Mouse (Mus musculus): Measurements from ENCODE around the gene Camkv.

Gene Camkv

GRCm38 (mm10) chr9:107919441-107919840, 16.0 kb upstream of the Camkv start:
- in situ Hi-C loops (cut with MboI, MseI), result no loop called here

GRCm38 (mm10) chr9:107923021-107923420, 12.5 kb upstream of the Camkv start:
- in situ Hi-C loops (cut with MboI, MseI), result no loop called here

- in situ Hi-C loops (cut with MboI, MseI), result no loop called here
These were observed 11.5 kb upstream of the Camkv start for GRCm38 (mm10) chr9:107923956-107924355.

- in situ Hi-C loops (cut with MboI, MseI), result no loop called here
These were observed 10.2 kb upstream of the Camkv start for GRCm38 (mm10) chr9:107925251-107925650.

GRCm38 (mm10) chr9:107926920-107927420, 8.5 kb upstream of the Camkv start:
- in situ Hi-C loops (cut with MboI, MseI), result no loop called here

GRCm38 (mm10) chr9:107927749-107928148, 7.7 kb upstream of the Camkv start:
- in situ Hi-C loops (cut with MboI, MseI), result no loop called here

- in situ Hi-C loops (cut with MboI, MseI), result no loop called here
These were observed 7.3 kb upstream of the Camkv start, which contains the start of gene Actl11 for GRCm38 (mm10) chr9:107928169-107928568. Actl11 (plus strand) TSS chr9:107928469.

- in situ Hi-C loops (cut with MboI, MseI), result no loop called here
These were observed 3.3 kb upstream of the Camkv start for GRCm38 (mm10) chr9:107932221-107932620.

- in situ Hi-C loops (cut with MboI, MseI), result no loop called here
These were observed 1.3 kb upstream of the Camkv start for GRCm38 (mm10) chr9:107934146-107934545.

GRCm38 (mm10) chr9:107935790-107936214, 328 bp downstream of the Camkv start:
- in situ Hi-C loops (cut with MboI, MseI), result no loop called here

GRCm38 (mm10) chr9:107936215-107936822, 845 bp downstream of the Camkv start:
- in situ Hi-C loops (cut with MboI, MseI), result no loop called here

GRCm38 (mm10) chr9:107936831-107937230, 1.4 kb downstream of the Camkv start:
- in situ Hi-C loops (cut with MboI, MseI), result no loop called here

- in situ Hi-C loops (cut with MboI, MseI), result no loop called here
These were observed 12.0 kb downstream of the Camkv start for GRCm38 (mm10) chr9:107947241-107948194.

GRCm38 (mm10) chr9:107949184-107949921, 13.9 kb downstream of the Camkv start:
- in situ Hi-C loops (cut with MboI, MseI), result no loop called here

- in situ Hi-C loops (cut with MboI, MseI), result no loop called here
These were observed 14.4 kb downstream of the Camkv start, which contains the start of gene Traip for GRCm38 (mm10) chr9:107949922-107950235. Traip (plus strand) TSS chr9:107950136.

GRCm38 (mm10) chr9:107950460-107951355, 15.2 kb downstream of the Camkv start:
- in situ Hi-C loops (cut with MboI, MseI), result no loop called here

- in situ Hi-C loops (cut with MboI, MseI), result no loop called here
These were observed 20.3 kb downstream of the Camkv start for GRCm38 (mm10) chr9:107955613-107956289.

GRCm38 (mm10) chr9:107957141-107957540, 21.7 kb downstream of the Camkv start:
- in situ Hi-C loops (cut with MboI, MseI), result no loop called here

GRCm38 (mm10) chr9:107959896-107960295, 24.4 kb downstream of the Camkv start:
- in situ Hi-C loops (cut with MboI, MseI), result loop anchor here (5.0 to 10.0 kb wide), 2 partner anchors 105 to 107 kb away; no protein-coding TSS in a partner anchor

- in situ Hi-C loops (cut with MboI, MseI), result loop anchor here (5.0 to 10.0 kb wide), 2 partner anchors 104 to 106 kb away; no protein-coding TSS in a partner anchor
These were observed 25.5 kb downstream of the Camkv start for GRCm38 (mm10) chr9:107960928-107961327.

All from T-helper 17 cell (primary cell).